Mouse (Mus musculus) frontal cortex, adult 2 months (tissue): Measurements from ENCODE around the gene Epb42. TPM values are rescaled to one million over a fixed set of nuclear protein-coding genes. Genes with fewer than 3 reads are reported as not detected.

Experiments used
- DNase-seq, 2 experiments: peaks; one replicate each; pipeline ENCODE4 v3.0.0; 2022; ENCODE audit warnings: low spot score in 1 of 2; ENCODE audit errors: extremely low spot score in 1 of 2
- polyA plus RNA-seq: library from polyadenylated mRNA; depleted of rRNA; stranded (reverse); fragments of >200 nt; gene quantifications from 2 replicates; pipeline ENCODE4 v1.2.3, GENCODE M21; 2012; rRNA removed

Epb42 gene
- polyA plus RNA-seq, 1 experiment: not detected

DNA sequence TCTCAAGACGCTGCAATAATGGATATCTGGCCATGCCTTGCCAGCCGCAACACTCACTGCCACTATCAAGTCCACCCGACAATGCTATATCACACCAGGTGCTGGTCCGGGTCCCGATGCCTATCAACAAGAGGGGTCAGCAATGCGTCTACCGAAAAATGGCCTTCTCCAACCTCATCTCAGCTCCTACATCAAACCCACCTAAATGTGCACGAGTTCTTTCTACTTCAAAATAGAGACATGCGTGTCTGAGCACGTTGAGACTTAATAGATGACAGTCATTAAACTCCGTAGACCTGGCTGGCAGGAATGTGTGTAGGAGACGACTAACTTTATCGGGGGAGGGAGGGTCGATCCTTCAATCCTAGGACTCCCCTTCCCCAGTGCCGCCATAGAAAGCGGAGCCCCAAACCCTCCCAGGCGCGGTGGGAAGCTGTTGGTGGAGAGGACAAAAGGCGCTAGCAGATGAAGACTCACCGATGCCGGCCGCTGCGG, 66.8 kb downstream of the Epb42 start:
- peak in 1 of 2 experiments; percentile 26 for DNase-seq

Other genes with a start within 250 kb of the Epb42 start
- gene Cdan1, start 186.9 kb downstream of the Epb42 start, polyA plus RNA-seq: 26.8 and 31.6 TPM in 2 replicates
- 18.0 and 20.2 TPM in 2 replicates for gene Ttbk2, start 186.5 kb downstream of the Epb42 start, polyA plus RNA-seq
- gene Ubr1, start 66.4 kb downstream of the Epb42 start, polyA plus RNA-seq: 18.2 and 21.0 TPM in 2 replicates
- gene Tmem62, start 60.1 kb downstream of the Epb42 start, polyA plus RNA-seq: 28.1 and 29.7 TPM in 2 replicates
- gene Ccndbp1, start 28.7 kb downstream of the Epb42 start, polyA plus RNA-seq: 74.6 and 83.2 TPM in 2 replicates
- gene Tgm5, start 48.8 kb upstream of the Epb42 start, polyA plus RNA-seq: 0.04 TPM in 2 replicates
- gene Tgm7, start 72.7 kb upstream of the Epb42 start, polyA plus RNA-seq: 0.69 and 0.78 TPM in 2 replicates
- gene Adal, start 103.4 kb upstream of the Epb42 start, polyA plus RNA-seq: 21.2 and 22.5 TPM in 2 replicates
- gene Lcmt2, start 103.6 kb upstream of the Epb42 start, polyA plus RNA-seq: 5.1 and 6.1 TPM in 2 replicates
- 32.1 and 34.7 TPM in 2 replicates for gene Tubgcp4, start 133.6 kb upstream of the Epb42 start, polyA plus RNA-seq
- gene Zscan29, start 134.1 kb upstream of the Epb42 start, polyA plus RNA-seq: 3.8 and 4.0 TPM in 2 replicates
- 77.5 and 90.7 TPM in 2 replicates for gene Trp53bp1, start 234.3 kb upstream of the Epb42 start, polyA plus RNA-seq